Mouse (Mus musculus) thymus, postnatal 10 days (tissue): ENCODE data around the gene Rif1.
A peak's percentile ranks its signal among the peaks of the same experiment; 100 is the strongest.

Source experiments
- DNase-seq, 2 experiments: peaks; one replicate each; pipeline ENCODE4 v3.0.0; 2021; ENCODE audit warnings: low spot score in 2 of 2

The Rif1 gene

GRCm38 (mm10) chr2:52072491-52073140 lies at the start of gene Rif1:
Rif1 (plus strand) TSS chr2:52072832.
- peak; percentile 63 to 64 for DNase-seq

DNA sequence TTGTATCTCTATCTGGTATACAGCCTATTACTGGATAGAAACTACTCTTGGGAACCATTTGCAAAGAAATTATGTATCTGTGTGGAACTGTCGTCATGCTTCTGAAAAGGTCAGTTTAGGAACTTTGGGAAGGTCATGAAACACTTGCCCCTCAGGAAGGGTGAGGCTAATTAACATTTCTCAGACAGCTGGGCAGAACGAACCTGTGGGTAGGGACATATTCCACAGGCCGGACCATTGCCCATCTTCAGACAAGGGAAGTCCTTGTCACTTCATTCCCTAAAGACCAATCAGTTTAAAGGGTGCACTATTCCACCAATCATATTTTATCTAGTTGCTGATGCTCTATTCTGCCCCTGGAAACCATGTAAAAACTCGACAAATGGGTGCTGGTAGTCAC lies 45.6 kb upstream of the Rif1 start:
- no peak for DNase-seq

- DNase-seq = no peak
Measured at GRCm38 (mm10) chr2:52029426-52029825, 43.2 kb upstream of the Rif1 start.

DNA sequence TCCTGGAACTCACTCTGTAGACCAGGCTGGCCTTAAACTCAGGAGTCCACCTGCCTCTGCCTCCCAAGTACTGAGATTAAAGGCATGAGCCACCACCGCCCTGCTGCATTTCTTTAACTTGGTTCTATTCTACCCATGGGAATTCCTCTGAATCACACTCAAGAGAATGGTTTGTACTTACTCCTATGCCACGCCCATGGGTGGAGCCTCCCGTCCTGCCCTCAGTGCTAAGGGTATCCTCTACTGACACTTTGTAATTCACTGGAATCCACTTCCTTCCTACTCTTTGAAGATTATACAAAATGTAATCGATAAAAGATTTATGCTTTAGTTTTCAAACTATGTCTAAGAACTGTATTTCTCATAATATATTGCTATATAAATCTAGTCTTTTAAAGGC lies 41.1 kb upstream of the Rif1 start:
- DNase-seq = no peak

GRCm38 (mm10) chr2:52034601-52035000 lies 38.0 kb upstream of the Rif1 start:
- DNase-seq = no peak

DNA sequence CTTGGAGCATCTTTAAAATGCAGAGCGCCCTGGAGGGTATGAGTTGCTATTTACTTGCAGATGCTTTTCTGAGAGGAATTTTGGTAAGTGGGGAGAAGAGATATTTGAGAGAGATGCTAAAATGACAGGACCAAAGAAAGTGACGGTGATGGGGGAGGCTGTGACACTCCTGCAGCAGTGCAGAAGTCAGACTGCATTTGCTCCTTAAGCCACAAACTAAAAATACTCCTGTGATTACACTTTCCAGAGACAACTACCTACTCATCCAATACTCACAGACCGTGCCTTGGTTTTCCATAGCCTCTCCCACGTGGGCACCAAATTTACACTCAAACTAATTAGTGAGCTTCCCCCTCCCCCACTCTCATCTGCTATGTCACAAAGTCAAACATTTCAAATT lies 37.5 kb upstream of the Rif1 start:
- DNase-seq = no peak

GRCm38 (mm10) chr2:52036929-52037595 lies 35.6 kb upstream of the Rif1 start:
- no peak for DNase-seq

DNA sequence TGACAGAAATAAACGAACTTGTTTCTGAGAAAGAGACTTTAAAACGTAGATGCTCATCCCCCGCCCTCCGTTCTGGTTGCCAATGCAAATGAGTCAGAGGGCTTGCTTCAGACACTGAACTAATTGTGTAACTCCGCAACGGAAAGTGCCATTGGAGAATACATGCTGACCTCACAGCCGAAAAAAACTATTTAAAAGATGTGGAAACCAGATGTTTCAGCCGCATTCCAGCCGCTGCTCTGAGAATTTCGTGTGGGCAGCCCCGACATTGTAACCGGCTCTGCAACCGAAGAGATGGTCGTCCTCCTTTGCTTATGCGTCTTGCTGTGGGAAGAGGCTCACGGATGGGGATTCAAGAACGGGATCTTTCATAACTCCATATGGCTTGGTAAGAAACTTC lies 34.8 kb upstream of the Rif1 start, which contains the start of gene Tnfaip6:
TSS of gene Tnfaip6 (plus strand) at position 128 of the 400 bp plus-strand sequence.
- no peak for DNase-seq

GRCm38 (mm10) chr2:52038558-52038957 lies 34.1 kb upstream of the Rif1 start:
- DNase-seq = no peak

DNA sequence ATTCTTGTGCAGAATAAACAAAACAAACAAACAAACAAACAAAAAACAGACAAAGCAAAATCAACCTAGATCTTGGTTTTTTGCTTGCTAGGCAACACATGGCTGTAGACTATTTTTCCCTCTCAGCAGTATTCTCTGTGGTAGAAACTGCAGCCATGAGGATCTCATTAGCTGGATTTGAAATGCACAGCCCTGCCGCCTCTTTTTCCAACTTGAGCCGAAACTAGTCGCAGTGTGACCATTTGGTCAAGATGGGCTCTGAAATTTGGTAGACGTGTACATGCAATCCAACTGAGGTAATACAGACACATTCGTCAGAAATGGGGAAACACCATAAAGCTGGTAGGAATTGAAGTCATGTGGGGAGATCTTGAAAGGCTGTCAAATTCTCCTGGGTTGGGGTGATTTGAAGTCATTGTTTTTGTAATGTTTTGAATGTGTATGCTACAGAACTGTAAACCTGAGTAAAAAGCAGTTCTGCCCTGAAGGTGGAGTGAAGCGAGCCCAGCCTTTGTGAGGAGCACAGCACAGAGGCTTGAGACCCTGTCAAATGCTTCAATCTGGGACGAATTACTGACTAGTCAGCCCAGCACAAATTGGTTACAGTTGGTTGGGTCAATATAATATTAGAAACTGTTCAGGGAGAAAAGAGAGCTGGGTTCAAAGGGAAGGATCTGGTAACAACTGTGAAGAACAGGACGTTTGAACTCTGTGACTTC lies 33.4 kb upstream of the Rif1 start:
- DNase-seq = no peak

DNA sequence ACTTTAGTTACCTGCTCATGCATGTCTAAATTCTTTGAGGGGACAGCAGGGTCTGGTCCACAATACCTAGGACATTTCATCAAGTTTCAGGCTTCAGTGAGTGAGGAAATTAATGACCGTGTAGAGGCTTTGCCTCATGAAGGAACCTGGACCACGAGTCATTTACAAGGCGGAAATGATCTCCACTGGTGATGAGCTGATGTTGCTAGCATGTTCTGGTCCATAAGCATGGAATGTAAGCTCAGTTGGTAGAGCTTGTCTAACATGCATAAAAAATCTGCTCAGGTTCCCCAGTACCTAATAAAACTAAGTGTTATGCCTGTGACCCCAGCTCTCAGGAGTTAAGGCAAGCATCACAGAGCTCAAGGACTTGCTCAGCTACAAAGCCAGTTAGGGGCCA lies 30.5 kb upstream of the Rif1 start:
- no peak for DNase-seq

DNA sequence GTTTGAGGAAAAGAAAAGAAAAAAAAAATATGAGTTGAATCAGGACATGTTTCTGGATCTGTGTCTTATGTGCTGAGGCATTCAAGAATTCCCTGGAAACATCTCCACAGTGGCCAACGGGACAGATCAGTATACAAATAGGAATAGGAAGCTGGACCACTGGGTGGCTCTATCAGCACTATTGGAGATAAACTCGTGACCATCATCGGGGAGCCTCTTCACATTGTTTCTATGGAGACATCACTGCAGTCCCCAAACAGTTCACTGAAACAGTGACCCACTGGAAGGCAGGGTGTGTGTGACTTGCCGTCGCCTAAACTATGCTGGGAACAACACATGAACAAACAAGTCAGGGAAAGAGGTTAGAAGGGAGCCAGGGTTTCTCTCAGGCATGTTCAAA lies 29.9 kb upstream of the Rif1 start:
- DNase-seq = no peak

- no peak for DNase-seq
Measured at GRCm38 (mm10) chr2:52043485-52043884, 29.1 kb upstream of the Rif1 start.

DNA sequence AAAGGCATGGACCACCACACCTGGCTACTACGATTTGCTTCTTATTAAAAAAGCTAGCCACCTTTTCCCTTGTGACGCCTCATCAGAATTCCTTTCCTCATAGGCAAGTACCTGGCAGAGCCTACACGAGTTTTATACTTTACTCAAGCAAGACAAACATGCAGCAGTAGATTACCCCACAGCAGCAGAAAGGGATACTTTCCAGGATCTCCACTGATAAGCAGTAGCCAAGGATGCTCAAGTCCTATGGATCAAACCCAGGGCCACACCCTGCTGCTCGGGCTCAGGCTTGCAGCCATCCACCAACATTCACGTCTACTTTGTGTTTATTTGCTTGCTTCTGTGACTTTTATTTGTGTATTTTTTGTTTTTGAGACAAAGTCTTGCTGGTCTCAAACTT lies 26.6 kb upstream of the Rif1 start:
- no peak for DNase-seq

DNA sequence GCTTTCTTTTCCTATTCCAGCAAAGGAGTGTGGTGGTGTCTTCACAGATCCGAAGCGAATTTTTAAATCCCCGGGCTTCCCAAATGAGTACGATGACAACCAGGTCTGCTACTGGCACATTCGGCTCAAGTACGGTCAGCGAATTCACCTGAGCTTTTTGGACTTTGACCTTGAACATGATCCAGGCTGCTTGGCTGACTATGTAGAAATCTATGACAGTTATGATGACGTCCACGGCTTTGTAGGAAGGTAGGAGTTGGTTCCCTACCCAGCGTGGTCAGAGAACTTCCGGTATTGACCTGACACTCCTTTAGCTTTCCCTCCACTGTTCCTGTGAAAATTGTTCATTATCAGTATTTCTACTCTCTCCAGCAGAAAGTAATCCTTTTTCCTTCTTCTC lies 21.8 kb upstream of the Rif1 start:
- DNase-seq = no peak

- no peak for DNase-seq
Measured at GRCm38 (mm10) chr2:52052335-52052734, 20.3 kb upstream of the Rif1 start.

- no peak for DNase-seq
Measured at GRCm38 (mm10) chr2:52053502-52053901, 19.1 kb upstream of the Rif1 start.

- no peak for DNase-seq
Measured at GRCm38 (mm10) chr2:52055616-52056015, 17.0 kb upstream of the Rif1 start.

DNA sequence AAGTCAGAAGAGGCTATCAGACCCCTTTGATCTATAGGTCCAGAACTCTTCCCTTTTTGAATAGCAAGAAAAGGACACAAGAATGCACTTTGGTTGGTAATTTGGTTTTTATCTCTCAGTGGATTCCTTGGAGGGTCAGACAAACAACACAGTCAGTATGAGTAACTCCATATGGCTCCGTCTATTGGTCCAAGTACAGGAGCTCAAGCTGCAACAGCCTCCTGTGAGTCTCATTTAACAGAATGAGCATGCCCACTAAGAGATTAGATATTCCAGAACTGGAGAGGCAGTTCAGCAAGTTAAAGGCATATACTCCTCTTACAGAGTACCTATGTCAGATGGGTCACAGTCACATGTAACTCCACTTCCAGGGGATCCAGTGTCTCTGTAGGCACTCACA lies 15.5 kb upstream of the Rif1 start:
- no peak for DNase-seq

- DNase-seq = no peak
Measured at GRCm38 (mm10) chr2:52057681-52058080, 15.0 kb upstream of the Rif1 start.

DNA sequence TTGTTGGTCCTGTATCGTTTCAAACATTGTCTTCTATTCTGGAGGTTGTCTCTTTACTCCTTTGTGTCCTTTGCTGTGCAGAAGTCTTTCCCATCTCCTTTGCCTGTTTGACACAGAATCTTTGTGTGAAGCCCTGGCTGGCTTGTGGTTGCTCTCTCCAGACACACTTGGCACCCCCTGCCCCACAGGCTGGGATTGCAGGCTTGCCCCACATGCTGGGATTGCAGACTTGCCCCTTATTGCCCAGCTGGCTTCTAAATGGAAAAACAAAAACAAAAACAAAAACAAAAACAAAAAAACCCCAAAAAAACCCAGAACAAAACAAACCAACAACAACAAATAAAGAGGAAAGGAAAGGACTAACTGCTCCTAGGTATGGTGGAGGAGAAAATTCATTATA lies 4.0 kb upstream of the Rif1 start:
- DNase-seq = no peak

DNA sequence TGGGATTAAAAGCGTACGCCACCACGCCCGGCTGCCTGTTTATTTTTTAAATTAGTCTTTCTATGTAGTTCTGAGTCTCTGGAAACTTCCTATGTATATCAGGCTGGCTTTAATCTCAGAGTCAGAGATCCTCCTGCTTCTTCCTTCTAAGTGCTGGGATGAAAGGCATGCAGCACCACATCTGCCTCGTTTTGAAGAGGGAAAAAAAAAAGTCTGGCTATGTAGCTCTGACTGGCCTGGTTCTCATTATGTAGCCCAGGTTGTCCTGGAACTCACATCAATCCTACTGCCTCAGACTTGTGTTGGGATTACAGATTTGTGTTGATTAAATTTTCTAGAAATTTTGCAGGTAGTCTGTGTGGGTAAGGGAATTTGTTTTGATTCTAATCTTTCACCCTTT lies 1.8 kb upstream of the Rif1 start:
- DNase-seq = no peak
